Mouse (Mus musculus): ENCODE results near the gene Pou2f1. TPM values are rescaled to one million over a fixed set of nuclear protein-coding genes. Genes with fewer than 3 reads are reported as not detected.

The Pou2f1 gene
- polyA plus RNA-seq, 1 experiment from 2014 or later, result 10.2 TPM

GRCm38 (mm10) chr1:165934648-165935465 lies 67.6 kb downstream of the Pou2f1 start:
- Histone ChIP-seq H3K9ac (ENCODE audit: low read length) (no peak overlapping the region), H3K4me1 (ENCODE audit: control insufficient read depth, insufficient read depth, low read length) (no peaks in the 10 kb centered on the region), H3K27ac (ENCODE audit: low read length) (no peak overlapping the region), H3K36me3 (ENCODE audit: control insufficient read depth, insufficient read depth, low read length) (no peaks in the 10 kb centered on the region), H3K4me2 (ENCODE audit: low read depth, low read length) (no peak overlapping the region), H3K27me3 (ENCODE audit: control insufficient read depth, insufficient read depth, low read length) (no peaks in the 10 kb centered on the region), H3K4me3 (replicated peaks; ENCODE audit: low read length) (no peak overlapping the region), H3K9me3 (replicated peaks; ENCODE audit: control insufficient read depth, low read length) (no peaks in the 10 kb centered on the region)
- 70% methylated on average over 7 of the region's 7 CpGs for WGBS
- ATAC-seq (ENCODE audit: insufficient read depth, low FRiP score), result no peak

DNA sequence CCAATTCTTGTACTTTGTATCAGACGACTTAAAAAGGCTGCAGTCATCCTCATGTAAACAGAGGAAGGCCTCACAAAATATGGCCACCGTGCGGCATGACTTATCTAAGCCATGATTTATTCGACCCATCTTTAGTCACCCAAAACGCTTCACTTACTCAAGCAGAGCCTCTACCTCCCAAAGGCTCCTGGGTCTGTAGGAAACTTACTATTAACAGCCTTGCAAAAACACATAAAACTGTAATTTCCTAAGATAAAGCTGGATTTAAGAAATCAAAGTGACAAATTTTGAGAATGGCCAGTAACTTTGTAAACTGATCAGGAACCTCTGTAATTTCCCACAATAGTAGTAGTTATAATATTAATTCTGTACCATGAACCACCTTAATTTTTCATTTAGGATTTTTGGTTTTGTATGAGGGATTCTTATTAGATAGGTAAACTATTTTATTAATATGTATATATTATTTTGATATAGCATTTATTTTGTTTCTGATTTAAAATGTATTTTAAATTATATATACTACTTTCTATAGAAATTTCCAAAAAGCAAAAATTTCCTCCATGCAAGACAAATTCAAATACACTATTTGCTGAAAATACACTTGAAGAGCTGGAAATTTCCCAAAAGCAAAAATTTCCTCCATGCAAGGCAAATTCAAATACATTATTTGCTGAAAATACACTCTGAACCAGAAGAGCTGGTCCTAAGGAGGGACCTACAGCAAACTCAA lies 68.4 kb downstream of the Pou2f1 start:
- Histone ChIP-seq H3K36me3 (ENCODE audit: control insufficient read depth, insufficient read depth, low read length) (no peaks in the 10 kb centered on the region), H3K4me2 (ENCODE audit: low read depth, low read length) (no peak overlapping the region), H3K27ac (ENCODE audit: low read length) (no peak overlapping the region), H3K27me3 (ENCODE audit: control insufficient read depth, insufficient read depth, low read length) (no peaks in the 10 kb centered on the region), H3K4me1 (ENCODE audit: control insufficient read depth, insufficient read depth, low read length) (no peaks in the 10 kb centered on the region), H3K9me3 (replicated peaks; ENCODE audit: control insufficient read depth, low read length) (no peaks in the 10 kb centered on the region), H3K9ac (ENCODE audit: low read length) (no peak overlapping the region), H3K4me3 (replicated peaks; ENCODE audit: low read length) (no peak overlapping the region)
- no peak for ATAC-seq (ENCODE audit: insufficient read depth, low FRiP score)
- 58% methylated on average over 5 of the region's 5 CpGs for WGBS

DNA sequence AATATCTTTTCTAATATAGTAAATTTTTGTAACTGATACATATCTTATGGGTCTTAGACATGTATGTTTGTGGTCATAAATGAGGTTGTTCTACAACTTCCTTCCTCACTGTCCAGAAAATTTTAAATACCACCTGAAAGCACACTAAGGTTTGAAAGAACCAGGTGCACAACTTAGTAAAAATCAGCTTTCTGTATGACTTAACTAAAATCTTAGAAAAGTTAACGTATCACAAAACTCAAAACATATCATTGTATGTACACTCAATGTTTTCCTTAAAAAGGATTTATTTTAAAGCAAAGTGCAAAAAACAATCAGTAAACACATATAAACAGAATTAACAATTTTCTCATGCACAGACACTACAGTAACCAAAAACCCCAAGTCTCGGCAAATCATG lies 69.6 kb downstream of the Pou2f1 start:
- Histone ChIP-seq H3K36me3 (ENCODE audit: control insufficient read depth, insufficient read depth, low read length) (no peaks in the 10 kb centered on the region), H3K27me3 (ENCODE audit: control insufficient read depth, insufficient read depth, low read length) (no peaks in the 10 kb centered on the region), H3K9ac (ENCODE audit: low read length) (no peak overlapping the region), H3K4me1 (ENCODE audit: control insufficient read depth, insufficient read depth, low read length) (no peaks in the 10 kb centered on the region), H3K4me2 (ENCODE audit: low read depth, low read length) (no peak overlapping the region), H3K4me3 (replicated peaks; ENCODE audit: low read length) (no peak overlapping the region), H3K9me3 (replicated peaks; ENCODE audit: control insufficient read depth, low read length) (no peaks in the 10 kb centered on the region), H3K27ac (ENCODE audit: low read length) (no peak overlapping the region)
- 92% methylated on average over 2 of the region's 2 CpGs for WGBS
- no peak for ATAC-seq (ENCODE audit: insufficient read depth, low FRiP score)

GRCm38 (mm10) chr1:165930510-165930909 lies 72.0 kb downstream of the Pou2f1 start:
- no peak overlapping the region for H3K4me2 ChIP-seq (ENCODE audit: low read depth, low read length)
- no peak for ATAC-seq (ENCODE audit: insufficient read depth, low FRiP score)
- no peaks in the 10 kb centered on the region for H3K36me3 ChIP-seq (ENCODE audit: control insufficient read depth, insufficient read depth, low read length)
- WGBS, result 86% methylated on average over 3 of the region's 3 CpGs
- H3K9me3 ChIP-seq (replicated peaks; ENCODE audit: control insufficient read depth, low read length), result no peaks in the 10 kb centered on the region
- H3K27me3 ChIP-seq (ENCODE audit: control insufficient read depth, insufficient read depth, low read length), result no peaks in the 10 kb centered on the region
- no peak overlapping the region for H3K4me3 ChIP-seq (replicated peaks; ENCODE audit: low read length)
- H3K4me1 ChIP-seq (ENCODE audit: control insufficient read depth, insufficient read depth, low read length), result no peaks in the 10 kb centered on the region
- no peak overlapping the region for H3K27ac ChIP-seq (ENCODE audit: low read length)
- H3K9ac ChIP-seq (ENCODE audit: low read length), result no peak overlapping the region

DNA sequence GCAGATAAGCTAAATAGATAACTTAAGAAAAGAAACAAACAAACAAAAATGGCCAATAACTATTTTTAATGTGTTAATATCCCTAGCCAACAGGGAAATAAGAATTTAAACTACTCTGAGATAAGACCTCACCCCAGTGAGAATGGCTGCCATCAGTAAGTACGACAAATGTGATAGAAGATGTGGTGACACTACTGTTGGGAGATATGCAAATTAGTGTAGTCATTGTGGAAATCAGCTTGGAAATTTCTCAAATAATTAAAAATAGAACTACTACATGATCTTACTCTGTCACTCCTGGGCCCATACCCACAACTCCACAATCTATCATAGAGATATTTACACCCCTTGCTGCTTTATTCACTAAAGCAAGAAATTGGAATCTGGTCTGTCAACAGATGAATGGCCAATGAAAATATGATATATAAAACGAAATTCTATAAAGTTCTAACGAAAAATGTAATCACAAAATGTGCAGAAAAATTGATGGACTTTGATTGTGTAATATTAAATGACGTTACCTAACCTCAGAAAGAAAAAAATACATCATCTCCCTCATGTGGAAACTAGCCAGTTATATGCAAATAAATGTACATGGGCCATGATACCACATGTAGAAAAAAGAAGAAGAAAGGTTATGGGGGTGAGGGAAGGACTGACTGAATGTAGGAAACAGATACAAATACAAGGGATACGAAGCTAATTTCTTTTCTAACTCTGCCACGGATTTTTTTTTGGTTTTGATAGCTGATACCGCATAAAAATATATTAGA lies 74.8 kb downstream of the Pou2f1 start:
- ATAC-seq (ENCODE audit: insufficient read depth, low FRiP score), result no peak
- Histone ChIP-seq H3K9ac (ENCODE audit: low read length) (no peak overlapping the region), H3K27ac (ENCODE audit: low read length) (no peak overlapping the region), H3K27me3 (ENCODE audit: control insufficient read depth, insufficient read depth, low read length) (no peaks in the 10 kb centered on the region), H3K36me3 (ENCODE audit: control insufficient read depth, insufficient read depth, low read length) (no peaks in the 10 kb centered on the region), H3K4me1 (ENCODE audit: control insufficient read depth, insufficient read depth, low read length) (no peaks in the 10 kb centered on the region), H3K4me2 (ENCODE audit: low read depth, low read length) (no peak overlapping the region), H3K4me3 (replicated peaks; ENCODE audit: low read length) (no peak overlapping the region), H3K9me3 (replicated peaks; ENCODE audit: control insufficient read depth, low read length) (no peaks in the 10 kb centered on the region)
- 87% methylated on average over 7 of the region's 7 CpGs for WGBS

DNA sequence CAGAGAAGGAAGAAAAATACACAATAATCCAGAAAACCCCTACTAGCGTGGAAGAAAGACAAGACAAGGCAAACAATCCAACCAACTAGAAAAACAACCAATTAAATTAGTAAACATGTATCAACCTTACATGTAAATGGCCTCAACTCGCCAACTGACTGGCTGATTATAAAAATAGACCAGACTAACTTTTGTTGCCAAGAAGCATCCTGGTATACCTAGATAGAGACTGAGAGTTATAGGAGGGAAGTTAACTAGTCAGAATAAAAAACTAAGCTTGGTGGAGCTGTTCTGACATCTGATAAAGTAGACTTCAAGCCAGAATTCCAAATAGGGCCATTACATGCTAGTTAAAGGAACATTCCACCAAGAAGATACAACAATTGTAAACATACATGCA lies 77.3 kb downstream of the Pou2f1 start:
- H3K9me3 ChIP-seq (replicated peaks; ENCODE audit: control insufficient read depth, low read length), result no peaks in the 10 kb centered on the region
- 85% methylated on average over 2 of the region's 2 CpGs for WGBS
- no peak overlapping the region for H3K27ac ChIP-seq (ENCODE audit: low read length)
- no peaks in the 10 kb centered on the region for H3K27me3 ChIP-seq (ENCODE audit: control insufficient read depth, insufficient read depth, low read length)
- no peaks in the 10 kb centered on the region for H3K36me3 ChIP-seq (ENCODE audit: control insufficient read depth, insufficient read depth, low read length)
- no peak for ATAC-seq (ENCODE audit: insufficient read depth, low FRiP score)
- H3K9ac ChIP-seq (ENCODE audit: low read length), result no peak overlapping the region
- H3K4me2 ChIP-seq (ENCODE audit: low read depth, low read length), result no peak overlapping the region
- no peaks in the 10 kb centered on the region for H3K4me1 ChIP-seq (ENCODE audit: control insufficient read depth, insufficient read depth, low read length)
- H3K4me3 ChIP-seq (replicated peaks; ENCODE audit: low read length), result no peak overlapping the region

DNA sequence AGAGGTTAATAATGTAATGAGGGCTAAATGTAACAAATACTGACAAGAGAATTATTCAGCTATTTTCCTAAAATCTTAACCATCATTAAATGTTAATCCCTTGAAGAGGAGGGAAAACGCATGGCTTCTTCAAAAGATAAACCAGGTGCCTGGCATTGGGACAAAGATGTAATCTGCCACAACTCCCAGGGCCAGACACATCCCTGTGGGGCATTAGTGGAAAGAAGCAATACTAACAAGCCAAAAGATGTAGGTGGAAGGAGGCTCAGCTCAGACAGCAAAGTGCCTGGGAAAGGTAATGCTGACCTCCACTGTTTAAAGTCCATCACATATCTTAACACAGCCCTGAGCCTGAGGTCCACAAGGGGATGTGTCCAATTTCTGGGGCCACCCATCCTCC lies 80.0 kb downstream of the Pou2f1 start:
- Histone ChIP-seq H3K27ac (ENCODE audit: low read length) (no peak overlapping the region), H3K4me1 (ENCODE audit: control insufficient read depth, insufficient read depth, low read length) (no peaks in the 10 kb centered on the region), H3K27me3 (ENCODE audit: control insufficient read depth, insufficient read depth, low read length) (no peaks in the 10 kb centered on the region), H3K4me2 (ENCODE audit: low read depth, low read length) (no peak overlapping the region), H3K4me3 (replicated peaks; ENCODE audit: low read length) (no peak overlapping the region), H3K36me3 (ENCODE audit: control insufficient read depth, insufficient read depth, low read length) (no peaks in the 10 kb centered on the region), H3K9ac (ENCODE audit: low read length) (no peak overlapping the region), H3K9me3 (replicated peaks; ENCODE audit: control insufficient read depth, low read length) (no peaks in the 10 kb centered on the region)
- 87% methylated on average over 1 of the region's 1 CpGs for WGBS
- no peak for ATAC-seq (ENCODE audit: insufficient read depth, low FRiP score)

DNA sequence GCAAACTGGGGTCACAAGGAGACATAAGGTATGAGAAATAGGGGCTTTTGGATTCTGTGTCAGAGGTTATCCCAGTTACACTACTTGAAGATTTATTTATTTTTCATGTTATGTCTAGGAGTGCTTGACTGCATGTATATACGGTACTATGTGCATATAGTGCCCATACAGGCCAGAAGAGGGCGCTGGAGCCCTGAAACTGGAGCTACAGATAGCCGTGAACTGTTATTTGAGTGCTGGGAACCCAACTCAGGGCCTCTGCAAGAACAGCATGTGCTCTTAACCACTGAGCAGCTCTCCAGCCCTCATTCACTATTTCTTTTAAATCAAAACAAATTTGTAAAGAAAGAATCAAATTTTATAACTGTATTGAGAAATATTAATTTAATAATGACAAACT lies 81.5 kb downstream of the Pou2f1 start:
- Histone ChIP-seq H3K4me2 (ENCODE audit: low read depth, low read length) (no peak overlapping the region), H3K4me1 (ENCODE audit: control insufficient read depth, insufficient read depth, low read length) (no peaks in the 10 kb centered on the region), H3K27me3 (ENCODE audit: control insufficient read depth, insufficient read depth, low read length) (no peaks in the 10 kb centered on the region), H3K27ac (ENCODE audit: low read length) (no peak overlapping the region), H3K36me3 (ENCODE audit: control insufficient read depth, insufficient read depth, low read length) (peaks cover 8% of the 10 kb centered on the region), H3K9me3 (replicated peaks; ENCODE audit: control insufficient read depth, low read length) (no peaks in the 10 kb centered on the region), H3K9ac (ENCODE audit: low read length) (no peak overlapping the region), H3K4me3 (replicated peaks; ENCODE audit: low read length) (no peak overlapping the region)
- no peak for ATAC-seq (ENCODE audit: insufficient read depth, low FRiP score)
- 70% methylated on average over 3 of the region's 3 CpGs for WGBS

DNA sequence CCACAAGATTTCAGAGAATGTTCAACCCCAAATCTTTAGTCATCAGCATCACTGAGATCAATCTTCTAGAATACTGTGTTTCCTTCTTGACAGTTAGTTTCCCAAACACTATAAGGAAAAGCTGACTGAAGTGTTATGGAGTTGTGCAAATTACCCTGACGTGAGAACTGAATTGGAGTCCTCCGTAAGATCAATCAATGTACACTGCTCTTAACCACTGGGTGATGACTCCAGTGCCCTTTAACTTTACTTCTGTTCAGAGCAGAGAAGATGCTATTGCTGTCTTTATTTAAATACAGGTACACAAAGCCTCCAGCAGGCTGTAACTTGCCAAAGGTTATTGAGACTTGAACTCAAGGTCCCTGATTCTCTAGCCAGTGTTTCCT lies 88.1 kb downstream of the Pou2f1 start:
- Histone ChIP-seq H3K4me3 (replicated peaks; ENCODE audit: low read length) (no peak overlapping the region), H3K27ac (ENCODE audit: low read length) (no peak overlapping the region), H3K4me2 (ENCODE audit: low read depth, low read length) (no peak overlapping the region), H3K27me3 (ENCODE audit: control insufficient read depth, insufficient read depth, low read length) (no peaks in the 10 kb centered on the region), H3K4me1 (ENCODE audit: control insufficient read depth, insufficient read depth, low read length) (no peaks in the 10 kb centered on the region), H3K36me3 (ENCODE audit: control insufficient read depth, insufficient read depth, low read length) (peaks cover 10% of the 10 kb centered on the region), H3K9ac (ENCODE audit: low read length) (no peak overlapping the region), H3K9me3 (replicated peaks; ENCODE audit: control insufficient read depth, low read length) (no peaks in the 10 kb centered on the region)
- 79% methylated on average over 2 of the region's 2 CpGs for WGBS
- no peak for ATAC-seq (ENCODE audit: insufficient read depth, low FRiP score)

Measured in stomach, embryonic 16.5 days (tissue).